Mouse (Mus musculus) megakaryocyte, embryonic 14.5 days (primary cell): ENCODE data around the gene Ctsf.

Experiments
- FLI1 ChIP-seq: IDR thresholded peaks from 2 replicates; pipeline ENCODE4 v1.6.1; 2012; ENCODE audit warnings: low read length, inconsistent platforms, mixed read lengths
- GATA1 ChIP-seq: IDR thresholded peaks from 3 replicates; pipeline ENCODE4 v1.6.1; 2012; ENCODE audit warnings: mixed read lengths, low read length, inconsistent platforms, borderline replicate concordance

DNA sequence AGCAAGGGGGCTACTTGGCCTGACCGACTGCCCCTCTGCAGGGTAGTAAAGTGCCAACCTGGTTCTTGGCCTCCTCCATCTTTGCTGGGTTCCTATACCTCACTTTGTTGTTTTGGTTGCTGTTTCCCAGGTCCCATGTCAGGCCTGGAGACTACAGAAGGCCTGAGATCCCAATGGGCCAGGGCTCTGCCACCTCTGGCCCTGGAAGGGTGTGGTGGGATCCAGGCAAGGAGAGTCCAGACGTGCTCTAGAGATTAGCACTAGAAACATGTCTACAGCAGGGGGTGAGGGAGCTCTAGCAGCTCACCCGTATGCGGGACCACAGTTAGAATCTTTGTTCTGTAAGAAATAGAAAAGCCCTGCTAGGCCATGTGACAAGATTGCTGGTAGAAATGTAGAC, 29.0 kb downstream of the Ctsf start:
- TF ChIP-seq GATA1 (no peak), FLI1 (no peak)
